Mouse (Mus musculus) MEL (cell line): Measurements from ENCODE around the gene Ptpn9. TPM values are rescaled to one million over a fixed set of nuclear protein-coding genes. Genes with fewer than 3 reads are reported as not detected.

Source experiments
- DNase-seq: peaks from one replicate; pipeline ENCODE4 v3.0.0; 2011; ENCODE audit warnings: low read depth, low spot score
- H3K27ac ChIP-seq: 2 replicates; pipeline ENCODE4 v1.5.1; 2012; ENCODE audit warnings: low read depth, mild to moderate bottlenecking, control low read depth, low read length, moderate library complexity; ENCODE audit not compliant: control insufficient read depth
- H3K27me3 ChIP-seq, 2 experiments: fragments of 150-350 bp in 1 of 2; sonication (generic) in 1 of 2; 2 replicates each; pipeline ENCODE4 v1.6.1; 2012; ENCODE audit warnings: low read length in 2 of 2, mild to moderate bottlenecking in 2 of 2, improper control_type of control experiment in 1 of 2, moderate library complexity in 1 of 2; ENCODE audit not compliant: insufficient read depth in 2 of 2, control insufficient read depth in 1 of 2
- H3K36me3 ChIP-seq, 2 experiments: 2 replicates each; pipeline ENCODE4 v1.6.1; 2012 to 2014; ENCODE audit warnings: low read length in 2 of 2, improper control_type of control experiment in 1 of 2, inconsistent platforms in 1 of 2, mild to moderate bottlenecking in 1 of 2; ENCODE audit not compliant: insufficient read depth in 2 of 2, control insufficient read depth in 1 of 2
- H3K4me1 ChIP-seq, 2 experiments: fragments of 150-350 bp in 1 of 2; sonication (generic) in 1 of 2; 2 replicates each; pipeline ENCODE4 v1.6.1; 2012; ENCODE audit warnings: low read length in 2 of 2, improper control_type of control experiment in 1 of 2, mild to moderate bottlenecking in 1 of 2; ENCODE audit not compliant: insufficient read depth in 2 of 2, control insufficient read depth in 1 of 2
- H3K4me3 ChIP-seq, 2 experiments: fragments of 150-350 bp in 1 of 2; sonication (generic) in 1 of 2; 2 replicates each; pipeline ENCODE4 v1.5.1; 2012; ENCODE audit warnings: low read depth in 2 of 2, low read length in 2 of 2, mild to moderate bottlenecking in 2 of 2, moderate library complexity in 2 of 2, control low read depth in 1 of 2, improper control_type of control experiment in 1 of 2; ENCODE audit not compliant: control insufficient read depth in 1 of 2, insufficient read depth in 1 of 2
- H3K79me2 ChIP-seq: 2 replicates; pipeline ENCODE4 v1.6.1; 2012; ENCODE audit warnings: mild to moderate bottlenecking, low read length, moderate library complexity; ENCODE audit not compliant: control insufficient read depth, poor library complexity, insufficient read depth
- H3K9ac ChIP-seq: 2 replicates; pipeline ENCODE4 v1.6.1; 2012; ENCODE audit warnings: low read depth, mild to moderate bottlenecking, control low read depth, low read length, moderate library complexity; ENCODE audit not compliant: control insufficient read depth, poor library complexity, severe bottlenecking
- H3K9me3 ChIP-seq: fragments of 150-350 bp; sonication (generic); replicated peaks from 2 replicates; pipeline ENCODE4 v1.6.1; 2012; ENCODE audit warnings: mild to moderate bottlenecking, low read length, improper control_type of control experiment, moderate library complexity; ENCODE audit not compliant: insufficient read depth
- CHD1 ChIP-seq: IDR thresholded peaks from 2 replicates; pipeline ENCODE4 v1.6.1; 2012; ENCODE audit warnings: low read depth, mild to moderate bottlenecking, inconsistent platforms, low read length, improper control_type of control experiment
- CHD2 ChIP-seq: IDR thresholded peaks from 2 replicates; pipeline ENCODE4 v1.6.1; 2011; ENCODE audit warnings: low read length, improper control_type of control experiment
- CTCF ChIP-seq, 3 experiments: IDR thresholded peaks in 2 of 3; conservative IDR thresholded peaks in 1 of 3; 2 replicates each; pipeline ENCODE4 v1.5.1; 2011 to 2012; ENCODE audit warnings: low read length in 3 of 3, low read depth in 2 of 3, mild to moderate bottlenecking in 2 of 3, improper control_type of control experiment in 1 of 3, inconsistent platforms in 1 of 3, mixed read lengths in 1 of 3, moderate library complexity in 1 of 3; ENCODE audit not compliant: control insufficient read depth in 1 of 3, insufficient read depth in 1 of 3, poor library complexity in 1 of 3, severe bottlenecking in 1 of 3
- E2F4 ChIP-seq: IDR thresholded peaks from 2 replicates; pipeline ENCODE4 v1.6.1; 2011; ENCODE audit warnings: low read depth, low read length, improper control_type of control experiment, borderline replicate concordance
- EP300 ChIP-seq, 2 experiments: IDR thresholded peaks; 2 replicates each; pipeline ENCODE4 v1.6.1; 2011; ENCODE audit warnings: improper control_type of control experiment in 2 of 2, low read length in 2 of 2, low read depth in 1 of 2, mild to moderate bottlenecking in 1 of 2
- ETS1 ChIP-seq: IDR thresholded peaks from 2 replicates; pipeline ENCODE4 v1.6.1; 2012; ENCODE audit warnings: low read depth, mild to moderate bottlenecking, inconsistent platforms, low read length, improper control_type of control experiment, moderate library complexity
- GABPA ChIP-seq: IDR thresholded peaks from 2 replicates; pipeline ENCODE4 v1.6.1; 2012; ENCODE audit warnings: low read depth, mild to moderate bottlenecking, inconsistent platforms, low read length, improper control_type of control experiment, moderate library complexity
- GATA1 ChIP-seq: IDR thresholded peaks from 2 replicates; pipeline ENCODE4 v1.6.1; 2011; ENCODE audit warnings: low read depth, low read length, improper control_type of control experiment
- MAX ChIP-seq: IDR thresholded peaks from 2 replicates; pipeline ENCODE4 v1.6.1; 2011; ENCODE audit warnings: low read length, improper control_type of control experiment
- MAZ ChIP-seq: IDR thresholded peaks from 2 replicates; pipeline ENCODE4 v1.6.1; 2012; ENCODE audit warnings: low read depth, mild to moderate bottlenecking, inconsistent platforms, low read length, improper control_type of control experiment
- MEF2A ChIP-seq: IDR thresholded peaks from 2 replicates; pipeline ENCODE4 v1.6.1; 2014; ENCODE audit warnings: low read depth, mild to moderate bottlenecking, inconsistent platforms, low read length, improper control_type of control experiment; ENCODE audit not compliant: poor library complexity, insufficient replicate concordance, severe bottlenecking; ENCODE audit errors: extremely low read depth
- MXI1 ChIP-seq: IDR thresholded peaks from 2 replicates; pipeline ENCODE4 v1.6.1; 2011; ENCODE audit warnings: mild to moderate bottlenecking, low read depth, low read length, improper control_type of control experiment
- MYB ChIP-seq: IDR thresholded peaks from 2 replicates; pipeline ENCODE4 v1.6.1; 2011; ENCODE audit warnings: mild to moderate bottlenecking, low read depth, low read length, improper control_type of control experiment
- MYC ChIP-seq: IDR thresholded peaks from 2 replicates; pipeline ENCODE4 v1.6.1; 2011; ENCODE audit warnings: low read depth, mild to moderate bottlenecking, low read length, improper control_type of control experiment, moderate library complexity
- NELFE ChIP-seq: IDR thresholded peaks from 2 replicates; pipeline ENCODE4 v1.6.1; 2011; ENCODE audit warnings: low read depth, low read length, improper control_type of control experiment
- NRF1 ChIP-seq: IDR thresholded peaks from 2 replicates; pipeline ENCODE4 v1.6.1; 2014; ENCODE audit warnings: low read depth, mild to moderate bottlenecking, inconsistent platforms, low read length, improper control_type of control experiment, moderate library complexity; ENCODE audit not compliant: poor library complexity, insufficient read depth, severe bottlenecking
- POLR2A ChIP-seq, 2 experiments: IDR thresholded peaks; 2 replicates each; pipeline ENCODE4 v1.6.1; 2011 to 2012; ENCODE audit warnings: low read length in 2 of 2, mild to moderate bottlenecking in 2 of 2, control low read depth in 1 of 2, improper control_type of control experiment in 1 of 2, low read depth in 1 of 2, moderate library complexity in 1 of 2; ENCODE audit not compliant: control insufficient read depth in 1 of 2, insufficient read depth in 1 of 2, poor library complexity in 1 of 2
- POLR2AphosphoS2 ChIP-seq: IDR thresholded peaks from 2 replicates; pipeline ENCODE4 v1.6.1; 2011; ENCODE audit warnings: low read length, improper control_type of control experiment
- POLR2AphosphoS5 ChIP-seq: IDR thresholded peaks from 2 replicates; pipeline ENCODE4 v1.6.1; 2012; ENCODE audit warnings: low read depth, borderline replicate concordance, mild to moderate bottlenecking, inconsistent platforms, low read length, moderate library complexity, mixed read lengths
- RAD21 ChIP-seq: IDR thresholded peaks from 2 replicates; pipeline ENCODE4 v1.6.1; 2011; ENCODE audit warnings: mild to moderate bottlenecking, low read depth, low read length, improper control_type of control experiment
- SIN3A ChIP-seq: IDR thresholded peaks from 2 replicates; pipeline ENCODE4 v1.6.1; 2012; ENCODE audit warnings: low read length, improper control_type of control experiment, inconsistent platforms
- SMC3 ChIP-seq: IDR thresholded peaks from 2 replicates; pipeline ENCODE4 v1.6.1; 2011; ENCODE audit warnings: low read depth, low read length, improper control_type of control experiment
- TAL1 ChIP-seq: IDR thresholded peaks from 2 replicates; pipeline ENCODE4 v1.6.1; 2012; ENCODE audit warnings: mild to moderate bottlenecking, inconsistent platforms, low read length, moderate library complexity, mixed read lengths
- TBP ChIP-seq: IDR thresholded peaks from 2 replicates; pipeline ENCODE4 v1.8.0; 2011; ENCODE audit warnings: low read depth, low read length, improper control_type of control experiment
- TCF12 ChIP-seq: IDR thresholded peaks from 2 replicates; pipeline ENCODE4 v1.6.1; 2014; ENCODE audit warnings: low read depth, mild to moderate bottlenecking, inconsistent platforms, low read length, improper control_type of control experiment, moderate library complexity
- UBTF ChIP-seq: IDR thresholded peaks from 2 replicates; pipeline ENCODE4 v1.6.1; 2012; ENCODE audit warnings: low read depth, mild to moderate bottlenecking, inconsistent platforms, low read length, improper control_type of control experiment, moderate library complexity, borderline replicate concordance; ENCODE audit not compliant: insufficient read depth
- USF1 ChIP-seq: IDR thresholded peaks from 2 replicates; pipeline ENCODE4 v1.6.1; 2014; ENCODE audit warnings: low read depth, mild to moderate bottlenecking, inconsistent platforms, low read length, improper control_type of control experiment, moderate library complexity
- USF2 ChIP-seq, 2 experiments: IDR thresholded peaks; 2 replicates each; pipeline ENCODE4 v1.6.1; 2011 to 2012; ENCODE audit warnings: improper control_type of control experiment in 2 of 2, low read length in 2 of 2, borderline replicate concordance in 1 of 2, inconsistent platforms in 1 of 2, low read depth in 1 of 2, mild to moderate bottlenecking in 1 of 2; ENCODE audit not compliant: insufficient read depth in 1 of 2
- ZC3H11A ChIP-seq: IDR thresholded peaks from 2 replicates; pipeline ENCODE4 v1.6.1; 2012; ENCODE audit warnings: low read depth, mild to moderate bottlenecking, inconsistent platforms, low read length, improper control_type of control experiment
- ZKSCAN1 ChIP-seq: IDR thresholded peaks from 2 replicates; pipeline ENCODE4 v1.6.1; 2012; ENCODE audit warnings: low read depth, mild to moderate bottlenecking, inconsistent platforms, low read length, improper control_type of control experiment, moderate library complexity
- ZMIZ1 ChIP-seq: IDR thresholded peaks from 2 replicates; pipeline ENCODE4 v1.6.1; 2012; ENCODE audit warnings: low read depth, mild to moderate bottlenecking, inconsistent platforms, low read length, improper control_type of control experiment, moderate library complexity
- polyA plus RNA-seq, 2 experiments: library from polyadenylated mRNA; stranded (reverse) in 1 of 2; unstranded in 1 of 2; fragments of >175 nt in 1 of 2; fragments of >200 nt in 1 of 2; gene quantifications; 2 replicates each; pipeline versions ENCODE4 v1.2.1 to v1.2.4; 2012; ENCODE audit warnings: low replicate concordance in 2 of 2, low read depth in 1 of 2; ENCODE audit not compliant: insufficient read length in 2 of 2, insufficient read depth in 1 of 2, missing spikeins in 1 of 2
- total RNA-seq: library from RNA; depleted of rRNA; stranded (reverse); fragments of 300-350 nt; gene quantifications from 2 replicates; pipeline ENCODE4 v1.2.3, GENCODE M21; 2012

The Ptpn9 gene
- total and polyA plus RNA-seq, 3 experiments, result 10.6 to 24.3 TPM; not detected in 1

DNA sequence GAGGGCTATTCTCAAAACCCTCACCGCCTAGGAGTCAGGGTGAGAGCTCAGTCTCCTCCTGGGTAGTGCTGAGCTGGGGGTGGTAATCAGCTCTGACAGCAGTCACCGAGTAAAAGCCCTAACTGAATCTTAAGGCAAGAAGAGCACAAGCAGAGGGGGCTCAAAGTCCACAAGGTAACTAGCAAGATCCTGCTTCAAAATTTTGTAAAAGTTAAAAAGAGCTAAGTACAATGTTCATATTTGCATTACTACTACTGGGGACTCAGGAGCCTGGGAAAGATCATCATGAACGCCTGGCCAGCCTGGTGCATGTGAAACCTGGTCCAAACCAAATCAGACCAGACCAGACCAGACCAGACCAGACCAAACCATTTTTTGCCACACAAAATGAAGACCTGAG is 73.5 kb downstream of the Ptpn9 start:
- Histone ChIP-seq H3K4me3 (no peak overlapping the region), H3K27ac (no peak overlapping the region)

DNA sequence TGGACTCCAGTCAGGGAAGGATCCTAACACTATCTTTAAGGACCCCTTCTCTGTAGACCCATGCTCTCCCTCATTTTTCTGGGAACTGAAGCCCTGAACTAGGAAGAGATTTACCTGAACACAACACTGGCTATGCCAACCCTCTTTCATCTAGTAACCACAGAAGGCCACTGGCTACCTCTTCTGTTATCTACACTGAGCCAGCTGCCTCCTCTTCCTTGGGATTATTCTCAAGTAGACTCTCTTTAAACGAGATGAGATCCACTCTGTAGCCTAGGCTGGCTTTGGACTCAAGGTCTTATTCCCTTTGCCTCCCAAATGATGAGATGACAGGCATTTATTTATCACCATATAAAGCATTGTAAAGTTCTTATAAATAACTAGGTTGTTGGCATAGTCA is 75.5 kb downstream of the Ptpn9 start:
- H3K4me1 ChIP-seq, result peaks cover 7 to 12% of the 10 kb centered on the region in 2 experiments
- peaks cover 0 to 16% of the 10 kb centered on the region in 2 experiments; a peak in 2 of 4 replicates for H3K36me3 ChIP-seq
- H3K27me3 ChIP-seq, result no peaks in the 10 kb centered on the region
- no peaks in the 10 kb centered on the region for H3K9me3 ChIP-seq
- H3K79me2 ChIP-seq, result peaks cover 14% of the 10 kb centered on the region
- 0 out of 4 replicates have a peak overlapping the region, but pooled peaks of 1 of the 2 experiments have one; percentile 19 for H3K4me3 ChIP-seq
- no peak overlapping the region for H3K9ac ChIP-seq
- no peak overlapping the region for H3K27ac ChIP-seq
- DNase-seq, result peak; percentile 49
- no peak for TF ChIP-seq MYB
- no peak for TF ChIP-seq ZC3H11A
- peak; percentile 90 for TF ChIP-seq TAL1
- TF ChIP-seq CTCF (IDR thresholded peaks at IDR 0.05 in 2 of 3, conservative IDR thresholded peaks at IDR 0.05 in 1 of 3; ENCODE audit: control insufficient read depth in 1 of 3, insufficient read depth in 1 of 3, low read depth in 2 of 3, low read length in 3 of 3, poor library complexity in 1 of 3, severe bottlenecking in 1 of 3), result no peak
- TF ChIP-seq GABPA, result no peak
- no peak for TF ChIP-seq POLR2AphosphoS2
- TF ChIP-seq POLR2AphosphoS5, result no peak
- TF ChIP-seq E2F4, result no peak
- TF ChIP-seq USF2 (IDR thresholded peaks at IDR 0.05; ENCODE audit: borderline replicate concordance in 1 of 2, insufficient read depth in 1 of 2, low read depth in 1 of 2, low read length in 2 of 2), result no peak
- no peak for TF ChIP-seq RAD21
- no peak for TF ChIP-seq USF1
- TF ChIP-seq POLR2A (IDR thresholded peaks at IDR 0.05; ENCODE audit: control insufficient read depth in 1 of 2, insufficient read depth in 1 of 2, low read depth in 1 of 2, low read length in 2 of 2, poor library complexity in 1 of 2), result no peak
- TF ChIP-seq GATA1, result peak; percentile 55; the same call in 1 of the 2 replicates
- TF ChIP-seq UBTF, result no peak
- no peak for TF ChIP-seq MAX
- no peak for TF ChIP-seq CHD2
- TF ChIP-seq MYC, result no peak
- TF ChIP-seq MAZ, result no peak
- no peak for TF ChIP-seq ZMIZ1
- TF ChIP-seq TCF12, result 0 out of 2 replicates have a peak, but pooled peaks have one; percentile 17
- no peak for TF ChIP-seq MXI1
- TF ChIP-seq ZKSCAN1, result no peak
- no peak for TF ChIP-seq MEF2A
- 0 out of 2 replicates have a peak, but pooled peaks have one; percentile 14 for TF ChIP-seq ETS1

More for the DNA sequence above, 73.5 kb downstream of the Ptpn9 start:
- no peaks in the 10 kb centered on the region for H3K27me3 ChIP-seq
- H3K79me2 ChIP-seq, result peaks cover 7% of the 10 kb centered on the region; the same call in 1 of the 2 replicates
- peaks cover 7 to 12% of the 10 kb centered on the region in 2 experiments for H3K4me1 ChIP-seq
- no peak for DNase-seq
- peaks cover 0 to 15% of the 10 kb centered on the region in 2 experiments; a peak in 2 of 4 replicates for H3K36me3 ChIP-seq
- TF ChIP-seq GABPA, result no peak
- TF ChIP-seq NELFE, result no peak
- TF ChIP-seq UBTF, result no peak
- no peak for TF ChIP-seq SMC3
- TF ChIP-seq MYC, result no peak
- TF ChIP-seq MXI1, result no peak
- TF ChIP-seq EP300 (IDR thresholded peaks at IDR 0.05; ENCODE audit: low read depth in 1 of 2, low read length in 2 of 2), result no peak
- TF ChIP-seq TBP, result no peak
- TF ChIP-seq SIN3A, result no peak
- no peak for TF ChIP-seq MEF2A
- TF ChIP-seq POLR2AphosphoS2, result no peak
- no peak for TF ChIP-seq CHD1
- TF ChIP-seq CTCF (IDR thresholded peaks at IDR 0.05 in 2 of 3, conservative IDR thresholded peaks at IDR 0.05 in 1 of 3; ENCODE audit: control insufficient read depth in 1 of 3, insufficient read depth in 1 of 3, low read depth in 2 of 3, low read length in 3 of 3, poor library complexity in 1 of 3, severe bottlenecking in 1 of 3), result no peak
- no peak for TF ChIP-seq ETS1
- no peak for TF ChIP-seq NRF1
- no peak for TF ChIP-seq POLR2AphosphoS5
- TF ChIP-seq RAD21, result no peak
- TF ChIP-seq ZMIZ1, result no peak
- H3K9me3 ChIP-seq, result no peaks in the 10 kb centered on the region
- no peak overlapping the region for H3K9ac ChIP-seq
